Mouse (Mus musculus) thymus, postnatal 4 days (tissue): Measurements from ENCODE around the gene Orai2.
"Not testable (repeated sequence)": the region's sequence is repeated elsewhere in the genome, so short reads cannot be mapped to it uniquely, and the experiment has no call there.

Experiments
- DNase-seq: peaks from one replicate; pipeline ENCODE4 v3.0.0; 2021

Gene Orai2

GRCm38 (mm10) chr5:136172939-136173338 is 2.4 kb upstream of the Orai2 start:
- DNase-seq, result no peak

DNA sequence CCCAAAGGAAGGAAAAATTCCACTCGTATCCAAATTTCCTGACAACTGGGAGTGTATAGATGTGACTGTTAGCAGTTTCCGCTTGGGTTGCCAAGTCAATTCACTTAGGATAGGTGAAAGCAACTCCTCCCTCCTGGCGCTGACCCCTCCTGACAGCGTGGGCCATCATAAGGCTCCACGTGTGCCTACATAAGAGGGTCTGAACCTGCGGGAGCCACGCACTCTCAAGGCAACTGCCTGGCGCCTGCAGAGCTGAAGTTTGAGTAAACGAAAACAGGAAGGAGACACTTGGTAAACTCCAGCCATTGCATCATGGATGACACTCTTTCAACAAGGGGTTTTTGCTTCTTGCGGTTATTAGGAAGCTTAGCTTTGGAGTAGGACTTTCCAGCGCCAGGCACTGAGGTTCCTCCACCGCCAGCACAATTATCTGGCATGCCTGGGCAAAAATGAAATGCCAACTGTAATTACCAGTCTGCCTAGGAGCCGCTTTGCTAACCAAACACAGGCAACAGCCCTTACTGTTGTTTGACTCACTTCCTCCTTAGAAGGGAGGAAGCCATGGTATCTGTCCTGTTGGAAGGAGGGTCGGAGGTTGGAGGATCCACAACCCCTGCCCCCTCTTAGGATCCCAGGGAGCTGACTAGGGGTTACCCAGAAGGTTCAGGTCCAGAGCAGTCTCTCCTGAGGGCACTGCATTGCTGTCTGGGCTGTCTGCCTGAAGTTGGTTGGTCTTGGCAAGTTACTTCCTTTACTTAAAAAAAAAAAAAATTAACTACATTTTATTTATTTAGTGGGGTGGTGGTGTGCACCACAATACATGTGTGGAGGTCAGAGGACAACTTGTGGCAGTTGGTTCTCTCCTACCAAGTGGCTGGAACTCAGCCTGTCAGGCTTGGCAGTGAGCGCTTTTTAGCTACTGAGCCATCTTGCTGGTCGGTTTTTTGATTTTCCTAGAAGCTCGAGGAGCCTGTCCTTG is 1.1 kb upstream of the Orai2 start:
- DNase-seq, result peak; percentile 59

- peak; percentile 74 for DNase-seq
Observed at GRCm38 (mm10) chr5:136169626-136170511, 644 bp downstream of the Orai2 start.

GRCm38 (mm10) chr5:136168071-136168470 is 2.4 kb downstream of the Orai2 start:
- peak; percentile 44 for DNase-seq

DNA sequence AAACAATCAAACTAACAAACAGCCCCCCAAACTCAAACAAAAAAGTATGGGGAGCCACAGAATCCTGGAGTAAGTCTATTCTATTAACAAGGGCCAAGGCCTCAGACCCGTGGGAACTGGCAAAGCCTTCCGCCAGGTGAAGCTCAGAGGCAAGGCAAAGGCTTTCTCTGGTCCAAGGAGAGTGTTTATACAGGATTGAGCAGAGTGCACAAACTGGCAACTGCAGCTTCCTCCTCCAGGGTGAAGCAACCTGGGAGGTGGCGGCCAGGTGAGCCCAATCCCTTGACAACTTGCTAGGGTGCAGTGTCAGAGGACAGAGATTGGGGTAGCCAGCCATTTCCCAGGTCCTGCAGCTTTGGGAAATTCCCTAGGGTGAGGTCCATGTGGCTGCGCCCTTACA is 3.2 kb downstream of the Orai2 start:
- DNase-seq, result no peak

- DNase-seq, result no peak
Observed at GRCm38 (mm10) chr5:136165246-136165645, 5.3 kb downstream of the Orai2 start.

- no peak for DNase-seq
Observed at GRCm38 (mm10) chr5:136163807-136164474, 6.6 kb downstream of the Orai2 start.

- DNase-seq, result not testable (repeated sequence)
Observed at GRCm38 (mm10) chr5:136160084-136160483, 10.4 kb downstream of the Orai2 start.

- no peak for DNase-seq
Observed at GRCm38 (mm10) chr5:136155399-136155798, 15.1 kb downstream of the Orai2 start.

GRCm38 (mm10) chr5:136152365-136152764 is 18.1 kb downstream of the Orai2 start:
- no peak for DNase-seq

DNA sequence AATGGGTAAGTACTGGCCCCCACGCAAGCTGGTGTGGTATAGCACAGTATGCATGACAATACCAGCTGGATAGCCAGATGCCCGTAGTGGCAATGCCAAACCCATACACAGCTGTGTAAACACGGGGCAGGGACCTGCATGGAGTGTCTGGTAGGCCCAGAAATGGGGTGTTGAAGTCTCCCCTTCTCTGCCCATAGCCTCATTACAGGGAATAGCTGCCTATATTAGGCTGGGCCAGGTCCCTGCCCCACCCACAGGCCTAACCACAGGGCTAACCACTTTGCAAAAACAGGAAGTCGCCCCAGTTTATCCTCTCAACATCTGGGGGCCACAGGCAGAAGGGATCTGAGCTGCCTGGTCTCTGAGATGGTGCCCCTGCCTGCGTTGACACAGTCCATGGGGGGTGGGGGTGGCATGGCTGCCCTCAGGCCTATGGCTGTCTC is 21.4 kb downstream of the Orai2 start:
- peak; percentile 74 for DNase-seq

DNA sequence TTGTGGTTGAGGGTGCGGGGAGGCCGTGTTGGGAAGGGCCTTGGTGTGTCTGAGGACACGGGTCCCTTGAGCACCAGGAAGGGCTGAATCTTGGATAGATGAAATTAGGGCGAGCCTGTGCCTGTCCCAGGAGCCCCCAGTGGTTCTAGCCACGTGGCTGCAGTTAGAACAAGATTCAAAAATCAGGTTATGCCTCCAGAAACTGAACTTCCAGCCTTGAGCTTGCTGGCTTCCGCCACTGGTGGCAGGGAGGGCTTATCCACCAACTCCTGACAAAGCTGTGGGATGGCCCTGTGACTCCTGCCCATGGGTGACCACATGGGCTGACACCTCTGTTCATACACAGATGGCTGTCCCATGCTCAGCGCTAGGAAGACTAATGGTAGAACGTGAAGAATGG is 22.8 kb downstream of the Orai2 start:
- peak; percentile 61 for DNase-seq

GRCm38 (mm10) chr5:136146936-136147335 is 23.6 kb downstream of the Orai2 start:
- DNase-seq, result peak; percentile 75

DNA sequence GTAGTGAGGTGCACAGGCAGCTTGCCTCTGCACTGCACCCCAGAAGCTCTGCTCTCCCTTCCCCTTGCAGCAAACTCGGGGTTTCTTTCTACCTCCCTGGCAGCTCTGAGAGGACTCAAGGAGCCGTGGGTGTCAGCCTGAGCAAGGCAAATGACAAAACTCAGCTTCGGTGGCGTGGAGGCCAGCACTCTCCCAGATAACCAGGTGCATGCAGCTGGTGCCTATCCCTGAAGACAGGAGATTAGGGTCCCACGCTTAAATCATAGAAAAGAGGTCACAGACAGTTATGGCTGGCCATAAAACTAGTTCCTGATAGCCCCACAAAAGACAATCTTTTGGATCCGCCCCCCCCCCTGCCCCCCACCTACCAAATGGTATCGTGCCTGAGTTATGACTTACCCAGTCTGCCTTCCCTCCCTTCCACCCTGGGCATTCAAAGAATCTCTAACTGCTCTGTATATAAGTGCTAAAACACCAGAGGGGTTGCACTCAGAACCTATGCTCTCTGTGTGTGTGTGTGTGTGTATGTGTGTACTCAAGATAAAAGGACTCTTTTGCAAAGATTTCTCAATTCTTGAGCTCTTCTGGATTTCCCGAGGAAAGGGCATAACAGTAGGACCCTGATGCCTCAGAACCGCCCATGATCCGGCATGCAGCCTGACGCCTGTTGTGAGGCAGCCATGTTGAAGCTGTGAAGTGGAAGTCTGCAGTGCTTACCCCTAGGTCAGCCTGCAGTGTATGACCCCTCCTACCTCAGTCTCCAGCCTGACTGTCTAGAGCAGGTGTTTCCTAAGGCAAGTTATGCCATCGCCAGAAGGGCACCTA is 25.7 kb downstream of the Orai2 start:
- peak; percentile 35 for DNase-seq

- peak; percentile 64 for DNase-seq
Observed at GRCm38 (mm10) chr5:136143161-136143755, 27.3 kb downstream of the Orai2 start.

GRCm38 (mm10) chr5:136142746-136143145 is 27.8 kb downstream of the Orai2 start:
- peak; percentile 65 for DNase-seq

DNA sequence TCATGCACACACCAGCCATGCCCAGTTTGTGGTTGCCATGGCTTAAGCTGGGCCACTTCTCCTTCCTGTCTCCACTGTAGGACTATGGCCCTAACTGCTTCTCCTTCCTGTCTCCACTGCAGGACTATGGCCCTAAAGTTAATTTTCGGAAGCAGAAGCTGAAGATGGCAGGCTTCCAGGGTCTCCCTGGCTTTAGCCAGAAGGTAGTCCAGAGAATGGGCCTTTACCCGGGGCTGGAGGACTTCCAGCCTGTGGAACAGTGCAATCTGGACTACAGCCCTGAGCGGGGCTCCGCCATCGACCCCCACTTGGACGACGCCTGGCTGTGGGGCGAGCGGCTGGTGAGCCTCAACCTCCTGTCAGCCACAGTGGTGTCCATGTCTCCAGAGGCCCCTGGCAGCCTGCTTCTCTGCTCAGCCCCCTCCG is 30.4 kb downstream of the Orai2 start:
- no peak for DNase-seq

DNA sequence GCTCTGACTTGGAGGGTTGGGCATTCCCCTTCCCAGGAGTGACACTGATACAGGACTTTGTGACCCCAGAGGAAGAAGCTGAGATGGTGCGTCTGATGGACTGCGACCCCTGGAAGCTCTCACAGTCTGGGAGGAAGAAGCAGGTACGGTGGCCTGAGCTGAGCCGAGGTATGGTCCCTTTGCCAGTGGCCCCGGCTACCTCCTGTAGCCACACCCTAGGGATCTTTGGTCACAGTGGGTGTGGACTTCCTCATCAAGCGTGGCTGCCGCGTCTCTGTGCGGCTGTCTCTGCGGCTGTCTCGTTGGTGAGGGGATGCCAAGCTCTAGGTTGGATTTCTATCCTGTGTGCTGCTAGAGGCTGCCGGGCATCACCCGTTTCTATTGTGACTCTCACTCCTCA is 31.1 kb downstream of the Orai2 start:
- no peak for DNase-seq

GRCm38 (mm10) chr5:136137658-136138274 is 32.7 kb downstream of the Orai2 start:
- peak; percentile 89 for DNase-seq

DNA sequence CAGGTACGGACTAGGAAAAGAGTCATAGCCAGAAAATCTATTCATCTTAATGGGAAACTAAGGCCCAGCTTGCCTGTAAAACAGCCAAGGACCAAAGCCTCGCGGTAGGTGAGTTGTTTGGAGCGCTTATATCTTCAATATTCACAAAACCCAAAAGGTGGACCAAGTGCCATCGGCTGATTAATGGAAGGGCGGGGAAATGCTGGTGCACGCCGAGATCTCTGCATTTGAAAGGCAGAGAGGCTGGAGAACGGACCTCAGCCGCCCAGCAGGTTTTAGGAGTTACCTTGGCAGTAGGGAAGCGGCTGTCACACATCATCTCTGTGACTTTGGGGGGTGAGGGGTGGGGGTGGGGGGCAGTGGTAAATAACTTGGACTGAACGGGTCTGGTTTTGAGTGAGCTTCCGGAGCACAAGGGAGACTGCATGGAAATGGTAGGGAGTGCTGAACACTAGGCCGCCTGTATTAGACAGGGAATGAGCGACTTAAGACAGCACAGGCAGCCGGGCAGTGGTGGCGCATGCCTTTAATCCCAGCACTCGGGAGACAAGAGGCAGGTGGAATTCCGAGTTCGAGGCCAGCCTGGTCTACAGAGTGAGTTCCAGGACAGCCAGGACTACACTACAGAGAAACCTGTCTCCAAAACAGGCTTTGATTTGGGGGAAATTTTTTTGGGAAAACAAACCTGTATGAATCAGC is 34.1 kb downstream of the Orai2 start:
- peak; percentile 35 for DNase-seq
